Mouse (Mus musculus): ENCODE measurements around the gene Lrr1. TPM values are rescaled to one million over a fixed set of nuclear protein-coding genes. Genes with fewer than 3 reads are reported as not detected.

Gene Lrr1
- total and polyA plus RNA-seq, 3 experiments: 14.1 to 23.1 TPM; not detected in 1

- Histone ChIP-seq H3K9ac (ENCODE audit: control insufficient read depth, low read depth, low read length, poor library complexity, severe bottlenecking) (no peak overlapping the region), H3K9me3 (replicated peaks; ENCODE audit: insufficient read depth, low read length) (no peaks in the 10 kb centered on the region), H3K4me1 (ENCODE audit: control insufficient read depth in 1 of 2, insufficient read depth in 2 of 2, low read length in 2 of 2) (no peaks in the 10 kb centered on the region), H3K36me3 (ENCODE audit: control insufficient read depth in 1 of 2, insufficient read depth in 2 of 2, low read length in 2 of 2) (no peaks in the 10 kb centered on the region), H3K27me3 (ENCODE audit: control insufficient read depth in 1 of 2, insufficient read depth in 2 of 2, low read length in 2 of 2) (peaks cover 0 to 6% of the 10 kb centered on the region in 2 experiments; a peak in 2 of 4 replicates), H3K27ac (ENCODE audit: control insufficient read depth, low read depth, low read length) (no peak overlapping the region), H3K4me3 (ENCODE audit: control insufficient read depth in 1 of 2, insufficient read depth in 1 of 2, low read depth in 2 of 2, low read length in 2 of 2) (no peak overlapping the region), H3K79me2 (ENCODE audit: control insufficient read depth, insufficient read depth, low read length, poor library complexity) (no peaks in the 10 kb centered on the region)
- TF ChIP-seq HCFC1 (IDR thresholded peaks at IDR 0.05; ENCODE audit: low read depth, low read length) (no peak), ZC3H11A (IDR thresholded peaks at IDR 0.05; ENCODE audit: low read depth, low read length) (no peak), BHLHE40 (IDR thresholded peaks at IDR 0.05; ENCODE audit: borderline replicate concordance, low read depth, low read length) (no peak), EP300 (IDR thresholded peaks at IDR 0.05; ENCODE audit: low read depth in 1 of 2, low read length in 2 of 2) (no peak), KAT2A (conservative IDR thresholded peaks at IDR 0.05; ENCODE audit: low read depth, low read length) (no peak), MYC (IDR thresholded peaks at IDR 0.05; ENCODE audit: low read depth, low read length) (no peak), POLR2A (IDR thresholded peaks at IDR 0.05; ENCODE audit: control insufficient read depth in 1 of 2, insufficient read depth in 1 of 2, low read depth in 1 of 2, low read length in 2 of 2, poor library complexity in 1 of 2) (no peak), CHD2 (IDR thresholded peaks at IDR 0.05; ENCODE audit: low read length) (no peak), MYB (IDR thresholded peaks at IDR 0.05; ENCODE audit: low read depth, low read length) (no peak), TBP (IDR thresholded peaks at IDR 0.05; ENCODE audit: low read depth, low read length) (no peak), JUND (IDR thresholded peaks at IDR 0.05; ENCODE audit: low read depth, low read length) (no peak), ZKSCAN1 (IDR thresholded peaks at IDR 0.05; ENCODE audit: low read depth, low read length) (no peak), MXI1 (IDR thresholded peaks at IDR 0.05; ENCODE audit: low read depth, low read length) (no peak), CHD1 (IDR thresholded peaks at IDR 0.05; ENCODE audit: low read depth, low read length) (no peak), ETS1 (IDR thresholded peaks at IDR 0.05; ENCODE audit: low read depth, low read length) (no peak), ZNF384 (IDR thresholded peaks at IDR 0.05; ENCODE audit: low read depth, low read length) (no peak)
- DNase-seq (ENCODE audit: low read depth, low spot score): no peak
Observed at GRCm38 (mm10) chr12:69139201-69139600, 29.4 kb upstream of the Lrr1 start.

- DNase-seq (ENCODE audit: low read depth, low spot score): no peak
- Histone ChIP-seq H3K9me3 (replicated peaks; ENCODE audit: insufficient read depth, low read length) (no peaks in the 10 kb centered on the region), H3K9ac (ENCODE audit: control insufficient read depth, low read depth, low read length, poor library complexity, severe bottlenecking) (no peak overlapping the region), H3K4me3 (ENCODE audit: control insufficient read depth in 1 of 2, insufficient read depth in 1 of 2, low read depth in 2 of 2, low read length in 2 of 2) (no peak overlapping the region), H3K4me1 (ENCODE audit: control insufficient read depth in 1 of 2, insufficient read depth in 2 of 2, low read length in 2 of 2) (no peaks in the 10 kb centered on the region), H3K27me3 (ENCODE audit: control insufficient read depth in 1 of 2, insufficient read depth in 2 of 2, low read length in 2 of 2) (peaks cover 0 to 6% of the 10 kb centered on the region in 2 experiments; a peak in 2 of 4 replicates), H3K27ac (ENCODE audit: control insufficient read depth, low read depth, low read length) (no peak overlapping the region), H3K36me3 (ENCODE audit: control insufficient read depth in 1 of 2, insufficient read depth in 2 of 2, low read length in 2 of 2) (no peaks in the 10 kb centered on the region), H3K79me2 (ENCODE audit: control insufficient read depth, insufficient read depth, low read length, poor library complexity) (no peaks in the 10 kb centered on the region)
- TF ChIP-seq SIN3A (IDR thresholded peaks at IDR 0.05; ENCODE audit: low read length): no peak
- TF ChIP-seq MEF2A (IDR thresholded peaks at IDR 0.05; ENCODE audit: extremely low read depth, insufficient replicate concordance, low read depth, low read length, poor library complexity, severe bottlenecking): no peak
- no peak for TF ChIP-seq USF1 (IDR thresholded peaks at IDR 0.05; ENCODE audit: low read depth, low read length)
- TF ChIP-seq TAL1 (IDR thresholded peaks at IDR 0.05; ENCODE audit: low read length): no peak
- no peak for TF ChIP-seq KAT2A (conservative IDR thresholded peaks at IDR 0.05; ENCODE audit: low read depth, low read length)
- no peak for TF ChIP-seq CHD1 (IDR thresholded peaks at IDR 0.05; ENCODE audit: low read depth, low read length)
- no peak for TF ChIP-seq MXI1 (IDR thresholded peaks at IDR 0.05; ENCODE audit: low read depth, low read length)
- no peak for TF ChIP-seq UBTF (IDR thresholded peaks at IDR 0.05; ENCODE audit: borderline replicate concordance, insufficient read depth, low read depth, low read length)
- no peak for TF ChIP-seq ZKSCAN1 (IDR thresholded peaks at IDR 0.05; ENCODE audit: low read depth, low read length)
- TF ChIP-seq RCOR1 (IDR thresholded peaks at IDR 0.05; ENCODE audit: low read depth, low read length): no peak
- TF ChIP-seq NELFE (IDR thresholded peaks at IDR 0.05; ENCODE audit: low read depth, low read length): no peak
Observed at GRCm38 (mm10) chr12:69139841-69140240, 28.8 kb upstream of the Lrr1 start.
